Mouse (Mus musculus) layer of hippocampus, postnatal 36 days (tissue): ENCODE data around the gene Map3k1. TPM values are rescaled to one million over a fixed set of nuclear protein-coding genes. Genes with fewer than 3 reads are reported as not detected.

ENCODE experiments used
- DNase-seq, 2 experiments: peaks; one replicate each; pipeline ENCODE4 v3.0.0; 2022
- total RNA-seq, 2 experiments: library from RNA; stranded (reverse); gene quantifications; 2 replicates each; pipeline ENCODE4 v1.2.3; 2021

The Map3k1 gene
- total RNA-seq, 2 experiments from 2014 or later, result 12.2 to 17.1 TPM

- DNase-seq, result no peak
These were observed 19.2 kb downstream of the Map3k1 start for GRCm38 (mm10) chr13:111789420-111790065.

GRCm38 (mm10) chr13:111788882-111789281 lies 19.9 kb downstream of the Map3k1 start:
- no peak for DNase-seq

GRCm38 (mm10) chr13:111787857-111788619 lies 20.8 kb downstream of the Map3k1 start:
- DNase-seq, result peak; percentile 63 to 75

GRCm38 (mm10) chr13:111786584-111786983 lies 22.2 kb downstream of the Map3k1 start:
- DNase-seq, result no peak

- no peak for DNase-seq
These were observed 25.3 kb downstream of the Map3k1 start for GRCm38 (mm10) chr13:111783451-111783850.

- DNase-seq, result no peak
These were observed 29.3 kb downstream of the Map3k1 start for GRCm38 (mm10) chr13:111779471-111779870.

GRCm38 (mm10) chr13:111778606-111779005 lies 30.2 kb downstream of the Map3k1 start:
- no peak for DNase-seq

GRCm38 (mm10) chr13:111777865-111778264 lies 30.9 kb downstream of the Map3k1 start:
- DNase-seq, result no peak

GRCm38 (mm10) chr13:111777179-111777578 lies 31.6 kb downstream of the Map3k1 start:
- no peak for DNase-seq

- no peak for DNase-seq
These were observed 36.7 kb downstream of the Map3k1 start for GRCm38 (mm10) chr13:111772075-111772474.

GRCm38 (mm10) chr13:111771232-111771631 lies 37.6 kb downstream of the Map3k1 start:
- peak; percentile 31 to 35 for DNase-seq

GRCm38 (mm10) chr13:111770776-111771175 lies 38.0 kb downstream of the Map3k1 start:
- no peak for DNase-seq

- DNase-seq, result no peak
These were observed 46.3 kb downstream of the Map3k1 start for GRCm38 (mm10) chr13:111762526-111762925.

- no peak for DNase-seq
These were observed 51.8 kb downstream of the Map3k1 start for GRCm38 (mm10) chr13:111756986-111757385.

- DNase-seq, result no peak
These were observed 52.9 kb downstream of the Map3k1 start for GRCm38 (mm10) chr13:111755937-111756336.

GRCm38 (mm10) chr13:111755377-111755776 lies 53.4 kb downstream of the Map3k1 start:
- DNase-seq, result no peak

GRCm38 (mm10) chr13:111753321-111753720 lies 55.5 kb downstream of the Map3k1 start:
- no peak for DNase-seq

- no peak for DNase-seq
These were observed 60.3 kb downstream of the Map3k1 start for GRCm38 (mm10) chr13:111748301-111749062.

- DNase-seq, result no peak
These were observed 62.0 kb downstream of the Map3k1 start for GRCm38 (mm10) chr13:111746831-111747230.

- no peak for DNase-seq
These were observed 63.6 kb downstream of the Map3k1 start for GRCm38 (mm10) chr13:111745216-111745615.

GRCm38 (mm10) chr13:111744233-111745000 lies 64.4 kb downstream of the Map3k1 start:
- DNase-seq, result no peak

GRCm38 (mm10) chr13:111741991-111742615 lies 66.7 kb downstream of the Map3k1 start:
- peak in 1 of 2 experiments; percentile 15 for DNase-seq
